Mouse (Mus musculus): Measurements from ENCODE around the gene Ppp2r2d. TPM values are rescaled to one million over a fixed set of nuclear protein-coding genes. Genes with fewer than 3 reads are reported as not detected.

The Ppp2r2d gene
- polyA plus RNA-seq (2015; fragmentation: Nextera tagmentation; extraction: Ambion mirVana) = 13.9 and 14.0 TPM in 2 replicates

DNA sequence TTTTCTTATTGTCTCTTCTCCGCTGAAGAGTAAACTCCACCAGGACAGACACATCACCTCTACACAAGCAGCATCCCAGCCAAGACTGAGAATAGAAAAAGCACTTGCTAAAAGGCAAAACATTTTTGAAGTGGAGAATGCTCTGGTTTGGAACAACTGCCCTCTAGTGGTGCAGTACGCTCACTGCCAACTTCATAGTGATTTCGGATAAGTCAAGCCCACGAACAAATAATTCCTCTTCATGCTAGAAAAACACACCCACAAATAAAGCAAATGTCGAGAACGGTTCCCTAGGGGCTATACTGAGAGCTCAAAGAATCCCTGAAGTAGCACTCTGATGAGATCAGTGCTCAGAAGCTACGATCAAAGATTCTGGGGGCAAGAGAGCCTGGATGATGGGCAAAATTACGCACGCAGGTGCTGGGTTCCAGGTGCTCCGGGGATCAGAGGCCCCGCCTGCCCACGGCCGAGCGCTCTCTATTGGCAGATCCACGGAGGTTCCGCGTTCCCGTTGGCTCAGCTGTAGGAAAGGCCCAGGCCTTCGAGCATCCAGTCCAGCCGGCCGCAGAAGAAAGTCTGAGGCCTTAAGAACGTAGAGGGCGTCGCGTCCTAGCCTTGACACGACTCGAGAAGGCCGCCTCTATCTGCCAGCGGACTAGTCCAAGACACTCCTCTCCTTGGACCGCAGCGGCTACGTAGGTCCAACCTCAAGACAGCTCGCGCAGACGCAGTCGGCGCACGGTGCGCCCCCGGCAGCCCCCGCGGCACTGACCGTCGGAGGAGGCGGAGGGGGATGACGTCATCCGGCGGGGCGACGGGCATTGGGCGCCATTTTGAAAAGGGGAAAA lies at the start of gene Ppp2r2d, which contains the start of gene Mapk1ip1:
TSS of gene Ppp2r2d (plus strand) at position 536 of the 848 bp plus-strand sequence.
TSS of gene Mapk1ip1 (minus strand) at position 730 of the 848 bp plus-strand sequence.
- Histone ChIP-seq H3K4me3 (replicated peaks) (peak within 1 kb of the TSS; percentile 96), H3K27ac (replicated peaks) (peak within 1 kb of the TSS; percentile 96), H3K9me3 (replicated peaks) (no peaks in the 10 kb centered on the region), H3K4me2 (peak within 1 kb of the TSS; percentile 96), H3K27me3 (no peaks in the 10 kb centered on the region), H3K9ac (peak within 1 kb of the TSS; percentile 97), H3K4me1 (replicated peaks) (peaks cover 56% of the 10 kb centered on the region), H3K36me3 (replicated peaks) (peaks cover 15% of the 10 kb centered on the region)
- ATAC-seq (ENCODE audit: insufficient read depth) = peak; percentile 93
- under 1% methylated on average over 51 of the region's 51 CpGs for WGBS (ENCODE audit: insufficient replicate concordance)

- Histone ChIP-seq H3K27me3 (no peaks in the 10 kb centered on the region), H3K4me3 (replicated peaks) (no peak overlapping the region), H3K9me3 (replicated peaks) (no peaks in the 10 kb centered on the region), H3K9ac (no peak overlapping the region), H3K4me2 (no peak overlapping the region), H3K4me1 (replicated peaks) (no peaks in the 10 kb centered on the region), H3K36me3 (replicated peaks) (no peaks in the 10 kb centered on the region), H3K27ac (replicated peaks) (no peak overlapping the region)
- no peak for ATAC-seq (ENCODE audit: insufficient read depth)
- WGBS (ENCODE audit: insufficient replicate concordance) = 15% methylated on average over 4 of the region's 4 CpGs
Measured at GRCm38 (mm10) chr7:138803386-138803785, 42.5 kb upstream of the Ppp2r2d start.

- no peak for ATAC-seq (ENCODE audit: insufficient read depth)
Measured at GRCm38 (mm10) chr7:138807146-138807545, 38.7 kb upstream of the Ppp2r2d start.

DNA sequence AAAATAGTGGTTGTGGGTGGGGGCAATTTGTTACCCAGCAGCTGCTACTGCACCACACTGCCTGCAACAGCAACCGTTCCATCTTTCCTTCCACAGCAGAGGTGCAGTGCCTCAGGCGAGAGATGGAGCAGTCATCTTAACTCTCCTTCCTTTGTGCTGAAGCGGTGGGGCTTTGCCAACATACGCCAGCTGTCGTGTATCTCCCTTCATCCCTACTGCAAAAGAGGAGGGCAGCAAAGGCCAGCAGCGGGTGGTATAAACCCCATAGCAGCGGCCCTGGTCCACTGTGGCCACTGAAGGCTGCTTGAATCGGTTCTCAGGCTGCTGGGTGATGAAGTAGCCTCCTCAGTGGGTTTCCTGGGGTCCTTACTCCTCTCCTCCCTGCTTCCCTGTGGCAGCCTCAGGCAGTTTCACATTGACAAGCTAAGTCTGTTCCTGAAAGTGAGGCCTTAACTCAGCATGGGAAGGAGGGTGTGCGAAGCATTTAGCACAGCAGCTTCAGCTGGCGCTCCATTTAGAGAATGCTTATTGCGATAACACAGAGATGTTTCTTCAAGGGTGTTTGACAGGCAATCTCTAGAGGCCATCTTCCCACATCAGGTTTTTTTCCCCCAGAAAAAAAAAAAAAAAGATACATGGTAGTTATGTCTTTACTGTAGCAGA lies 32.5 kb upstream of the Ppp2r2d start:
- WGBS (ENCODE audit: insufficient replicate concordance) = 68% methylated on average over 11 of the region's 11 CpGs
- no peaks in the 10 kb centered on the region for H3K9me3 ChIP-seq (replicated peaks)
- H3K4me3 ChIP-seq (replicated peaks) = no peak overlapping the region
- no peaks in the 10 kb centered on the region for H3K4me1 ChIP-seq (replicated peaks)
- ATAC-seq (ENCODE audit: insufficient read depth) = no peak
- H3K4me2 ChIP-seq = no peak overlapping the region
- no peaks in the 10 kb centered on the region for H3K36me3 ChIP-seq (replicated peaks)
- H3K27me3 ChIP-seq = no peaks in the 10 kb centered on the region
- H3K27ac ChIP-seq (replicated peaks) = no peak overlapping the region
- H3K9ac ChIP-seq = no peak overlapping the region

More at GRCm38 (mm10) chr7:138807146-138807545, 38.7 kb upstream of the Ppp2r2d start:
- H3K9me3 ChIP-seq (replicated peaks) = no peaks in the 10 kb centered on the region
- WGBS (ENCODE audit: insufficient replicate concordance) = 58% methylated on average over 3 of the region's 3 CpGs
- H3K27me3 ChIP-seq = no peaks in the 10 kb centered on the region
- no peak overlapping the region for H3K9ac ChIP-seq
- no peaks in the 10 kb centered on the region for H3K4me1 ChIP-seq (replicated peaks)
- H3K27ac ChIP-seq (replicated peaks) = no peak overlapping the region
- no peak overlapping the region for H3K4me3 ChIP-seq (replicated peaks)
- H3K4me2 ChIP-seq = no peak overlapping the region
- no peaks in the 10 kb centered on the region for H3K36me3 ChIP-seq (replicated peaks)

DNA sequence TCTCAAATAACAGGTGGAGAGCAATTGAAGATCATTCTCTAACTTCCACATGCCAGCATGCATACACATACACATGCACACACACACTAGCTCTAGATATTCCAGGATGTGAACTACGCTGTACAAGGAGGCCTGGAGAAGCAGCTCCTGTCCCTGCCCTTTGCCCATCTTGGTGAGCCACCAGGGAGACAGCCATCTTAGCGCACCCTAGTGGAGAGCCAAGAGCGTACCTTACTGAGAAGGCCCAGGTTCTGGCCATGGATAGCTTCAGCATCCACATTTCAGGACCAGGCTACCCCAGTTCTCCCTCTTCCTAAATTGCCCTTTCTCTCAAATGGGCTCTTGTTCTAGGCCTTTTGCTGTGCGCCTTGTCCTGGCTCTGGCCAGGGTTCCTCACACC lies 27.6 kb upstream of the Ppp2r2d start:
- Histone ChIP-seq H3K9me3 (replicated peaks) (no peaks in the 10 kb centered on the region), H3K27ac (replicated peaks) (no peak overlapping the region), H3K4me2 (no peak overlapping the region), H3K4me3 (replicated peaks) (no peak overlapping the region), H3K4me1 (replicated peaks) (no peaks in the 10 kb centered on the region), H3K27me3 (no peaks in the 10 kb centered on the region), H3K9ac (no peak overlapping the region), H3K36me3 (replicated peaks) (no peaks in the 10 kb centered on the region)
- WGBS (ENCODE audit: insufficient replicate concordance) = 47% methylated on average over 4 of the region's 4 CpGs
- ATAC-seq (ENCODE audit: insufficient read depth) = no peak

GRCm38 (mm10) chr7:138824423-138824822 lies 21.5 kb upstream of the Ppp2r2d start:
- H3K9ac ChIP-seq = no peak overlapping the region
- 65% methylated on average over 6 of the region's 6 CpGs for WGBS (ENCODE audit: insufficient replicate concordance)
- no peak for ATAC-seq (ENCODE audit: insufficient read depth)

GRCm38 (mm10) chr7:138824995-138825756 lies 20.7 kb upstream of the Ppp2r2d start:
- H3K36me3 ChIP-seq (replicated peaks) = no peaks in the 10 kb centered on the region
- no peak overlapping the region for H3K27ac ChIP-seq (replicated peaks)
- H3K4me1 ChIP-seq (replicated peaks) = no peaks in the 10 kb centered on the region
- ATAC-seq (ENCODE audit: insufficient read depth) = no peak
- no peak overlapping the region for H3K4me2 ChIP-seq
- H3K27me3 ChIP-seq = no peaks in the 10 kb centered on the region
- no peaks in the 10 kb centered on the region for H3K9me3 ChIP-seq (replicated peaks)
- H3K9ac ChIP-seq = no peak overlapping the region
- 62% methylated on average over 19 of the region's 19 CpGs for WGBS (ENCODE audit: insufficient replicate concordance)
- H3K4me3 ChIP-seq (replicated peaks) = no peak overlapping the region

More at GRCm38 (mm10) chr7:138824423-138824822, 21.5 kb upstream of the Ppp2r2d start:
- Histone ChIP-seq H3K9me3 (replicated peaks) (no peaks in the 10 kb centered on the region), H3K27me3 (no peaks in the 10 kb centered on the region), H3K36me3 (replicated peaks) (no peaks in the 10 kb centered on the region), H3K4me1 (replicated peaks) (no peaks in the 10 kb centered on the region), H3K27ac (replicated peaks) (no peak overlapping the region), H3K4me2 (no peak overlapping the region), H3K4me3 (replicated peaks) (no peak overlapping the region)

DNA sequence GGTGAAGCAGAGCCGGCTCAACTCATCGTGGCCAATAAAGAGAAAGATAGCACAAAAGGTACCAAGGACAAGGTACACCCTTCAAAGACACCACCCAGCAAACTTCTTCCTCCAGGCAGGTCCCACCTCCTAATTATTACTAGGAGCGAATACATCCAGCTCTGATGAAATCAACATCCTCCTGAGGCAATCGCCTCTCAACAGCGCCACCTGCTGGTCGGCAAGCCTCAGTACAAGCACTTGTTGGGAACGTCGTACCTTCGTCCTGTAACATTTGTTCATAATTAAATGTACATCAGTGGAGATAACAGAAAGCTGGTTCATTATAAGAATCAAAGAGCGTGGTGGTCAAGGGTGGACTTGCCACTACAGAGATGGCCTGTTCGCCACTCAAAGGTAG lies 18.1 kb upstream of the Ppp2r2d start:
- H3K9me3 ChIP-seq (replicated peaks) = no peaks in the 10 kb centered on the region
- no peaks in the 10 kb centered on the region for H3K36me3 ChIP-seq (replicated peaks)
- no peak overlapping the region for H3K27ac ChIP-seq (replicated peaks)
- WGBS (ENCODE audit: insufficient replicate concordance) = 12% methylated on average over 11 of the region's 11 CpGs
- H3K4me2 ChIP-seq = no peak overlapping the region
- no peak overlapping the region for H3K9ac ChIP-seq
- H3K4me3 ChIP-seq (replicated peaks) = no peak overlapping the region
- ATAC-seq (ENCODE audit: insufficient read depth) = no peak
- H3K27me3 ChIP-seq = no peaks in the 10 kb centered on the region
- no peaks in the 10 kb centered on the region for H3K4me1 ChIP-seq (replicated peaks)

GRCm38 (mm10) chr7:138835028-138835427 lies 10.9 kb upstream of the Ppp2r2d start:
- Histone ChIP-seq H3K36me3 (replicated peaks) (0 out of 2 replicates have a peak, but pooled peaks cover 4% of the 10 kb centered on the region), H3K4me2 (no peak overlapping the region), H3K27me3 (no peaks in the 10 kb centered on the region), H3K9ac (no peak overlapping the region), H3K9me3 (replicated peaks) (no peaks in the 10 kb centered on the region), H3K4me1 (replicated peaks) (no peaks in the 10 kb centered on the region), H3K4me3 (replicated peaks) (no peak overlapping the region), H3K27ac (replicated peaks) (no peak overlapping the region)
- no peak for ATAC-seq (ENCODE audit: insufficient read depth)
- 50% methylated on average over 2 of the region's 3 CpGs for WGBS (ENCODE audit: insufficient replicate concordance)

DNA sequence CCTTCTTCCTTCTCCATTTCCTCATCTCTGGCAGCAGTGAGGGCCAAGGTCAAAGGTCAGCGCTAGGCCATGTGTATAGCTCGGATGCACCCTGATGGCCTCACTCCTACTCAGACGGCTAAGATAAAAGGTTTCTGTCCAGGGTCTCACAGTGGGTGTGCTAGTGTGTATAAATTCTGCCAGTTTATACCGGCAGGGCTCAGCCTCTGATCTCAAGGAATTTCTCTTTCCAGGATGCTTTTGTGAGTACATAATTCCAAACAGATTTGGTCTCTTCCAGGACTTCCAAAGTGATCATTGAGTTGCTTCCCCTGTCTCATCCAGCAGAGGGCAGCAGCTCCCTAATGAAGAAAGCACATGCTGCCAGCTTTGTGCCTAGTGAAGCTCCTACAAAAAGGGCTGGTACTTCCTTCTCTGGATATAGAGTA lies 5.3 kb upstream of the Ppp2r2d start:
- Histone ChIP-seq H3K4me2 (no peak overlapping the region), H3K36me3 (replicated peaks) (0 out of 2 replicates have a peak, but pooled peaks cover 4% of the 10 kb centered on the region), H3K4me3 (replicated peaks) (no peak overlapping the region), H3K9me3 (replicated peaks) (no peaks in the 10 kb centered on the region), H3K27ac (replicated peaks) (no peak overlapping the region), H3K4me1 (replicated peaks) (peaks cover 21% of the 10 kb centered on the region), H3K9ac (no peak overlapping the region), H3K27me3 (no peaks in the 10 kb centered on the region)
- WGBS (ENCODE audit: insufficient replicate concordance) = 58% methylated on average over 4 of the region's 4 CpGs
- no peak for ATAC-seq (ENCODE audit: insufficient read depth)
